Mouse (Mus musculus) MEL (cell line): ENCODE measurements around the gene Zfp385b. TPM values are rescaled to one million over a fixed set of nuclear protein-coding genes. Genes with fewer than 3 reads are reported as not detected.

Source experiments
- DNase-seq: peaks from one replicate; pipeline ENCODE4 v3.0.0; 2011; ENCODE audit warnings: low read depth, low spot score
- H3K27ac ChIP-seq: 2 replicates; pipeline ENCODE4 v1.5.1; 2012; ENCODE audit warnings: low read depth, mild to moderate bottlenecking, control low read depth, low read length, moderate library complexity; ENCODE audit not compliant: control insufficient read depth
- H3K27me3 ChIP-seq, 2 experiments: fragments of 150-350 bp in 1 of 2; sonication (generic) in 1 of 2; 2 replicates each; pipeline ENCODE4 v1.6.1; 2012; ENCODE audit warnings: low read length in 2 of 2, mild to moderate bottlenecking in 2 of 2, improper control_type of control experiment in 1 of 2, moderate library complexity in 1 of 2; ENCODE audit not compliant: insufficient read depth in 2 of 2, control insufficient read depth in 1 of 2
- H3K36me3 ChIP-seq, 2 experiments: 2 replicates each; pipeline ENCODE4 v1.6.1; 2012 to 2014; ENCODE audit warnings: low read length in 2 of 2, improper control_type of control experiment in 1 of 2, inconsistent platforms in 1 of 2, mild to moderate bottlenecking in 1 of 2; ENCODE audit not compliant: insufficient read depth in 2 of 2, control insufficient read depth in 1 of 2
- H3K4me1 ChIP-seq, 2 experiments: fragments of 150-350 bp in 1 of 2; sonication (generic) in 1 of 2; 2 replicates each; pipeline ENCODE4 v1.6.1; 2012; ENCODE audit warnings: low read length in 2 of 2, improper control_type of control experiment in 1 of 2, mild to moderate bottlenecking in 1 of 2; ENCODE audit not compliant: insufficient read depth in 2 of 2, control insufficient read depth in 1 of 2
- H3K4me3 ChIP-seq, 2 experiments: fragments of 150-350 bp in 1 of 2; sonication (generic) in 1 of 2; 2 replicates each; pipeline ENCODE4 v1.5.1; 2012; ENCODE audit warnings: low read depth in 2 of 2, low read length in 2 of 2, mild to moderate bottlenecking in 2 of 2, moderate library complexity in 2 of 2, control low read depth in 1 of 2, improper control_type of control experiment in 1 of 2; ENCODE audit not compliant: control insufficient read depth in 1 of 2, insufficient read depth in 1 of 2
- H3K79me2 ChIP-seq: 2 replicates; pipeline ENCODE4 v1.6.1; 2012; ENCODE audit warnings: mild to moderate bottlenecking, low read length, moderate library complexity; ENCODE audit not compliant: control insufficient read depth, poor library complexity, insufficient read depth
- H3K9ac ChIP-seq: 2 replicates; pipeline ENCODE4 v1.6.1; 2012; ENCODE audit warnings: low read depth, mild to moderate bottlenecking, control low read depth, low read length, moderate library complexity; ENCODE audit not compliant: control insufficient read depth, poor library complexity, severe bottlenecking
- H3K9me3 ChIP-seq: fragments of 150-350 bp; sonication (generic); replicated peaks from 2 replicates; pipeline ENCODE4 v1.6.1; 2012; ENCODE audit warnings: mild to moderate bottlenecking, low read length, improper control_type of control experiment, moderate library complexity; ENCODE audit not compliant: insufficient read depth
- CHD1 ChIP-seq: IDR thresholded peaks from 2 replicates; pipeline ENCODE4 v1.6.1; 2012; ENCODE audit warnings: low read depth, mild to moderate bottlenecking, inconsistent platforms, low read length, improper control_type of control experiment
- CHD2 ChIP-seq: IDR thresholded peaks from 2 replicates; pipeline ENCODE4 v1.6.1; 2011; ENCODE audit warnings: low read length, improper control_type of control experiment
- CTCF ChIP-seq, 3 experiments: IDR thresholded peaks in 2 of 3; conservative IDR thresholded peaks in 1 of 3; 2 replicates each; pipeline ENCODE4 v1.5.1; 2011 to 2012; ENCODE audit warnings: low read length in 3 of 3, low read depth in 2 of 3, mild to moderate bottlenecking in 2 of 3, improper control_type of control experiment in 1 of 3, inconsistent platforms in 1 of 3, mixed read lengths in 1 of 3, moderate library complexity in 1 of 3; ENCODE audit not compliant: control insufficient read depth in 1 of 3, insufficient read depth in 1 of 3, poor library complexity in 1 of 3, severe bottlenecking in 1 of 3
- EP300 ChIP-seq, 2 experiments: IDR thresholded peaks; 2 replicates each; pipeline ENCODE4 v1.6.1; 2011; ENCODE audit warnings: improper control_type of control experiment in 2 of 2, low read length in 2 of 2, low read depth in 1 of 2, mild to moderate bottlenecking in 1 of 2
- ETS1 ChIP-seq: IDR thresholded peaks from 2 replicates; pipeline ENCODE4 v1.6.1; 2012; ENCODE audit warnings: low read depth, mild to moderate bottlenecking, inconsistent platforms, low read length, improper control_type of control experiment, moderate library complexity
- GATA1 ChIP-seq: IDR thresholded peaks from 2 replicates; pipeline ENCODE4 v1.6.1; 2011; ENCODE audit warnings: low read depth, low read length, improper control_type of control experiment
- HCFC1 ChIP-seq: IDR thresholded peaks from 2 replicates; pipeline ENCODE4 v1.6.1; 2012; ENCODE audit warnings: low read depth, mild to moderate bottlenecking, inconsistent platforms, low read length, improper control_type of control experiment, moderate library complexity
- JUND ChIP-seq: IDR thresholded peaks from 2 replicates; pipeline ENCODE4 v1.6.1; 2011; ENCODE audit warnings: low read depth, mild to moderate bottlenecking, improper control_type of control experiment, low read length
- KAT2A ChIP-seq: conservative IDR thresholded peaks from 2 replicates; pipeline ENCODE4 v1.6.1; 2012; ENCODE audit warnings: low read depth, low read length, improper control_type of control experiment, inconsistent platforms
- MAFK ChIP-seq: IDR thresholded peaks from 2 replicates; pipeline ENCODE4 v1.6.1; 2011; ENCODE audit warnings: low read depth, mild to moderate bottlenecking, low read length, improper control_type of control experiment, borderline replicate concordance
- MAX ChIP-seq: IDR thresholded peaks from 2 replicates; pipeline ENCODE4 v1.6.1; 2011; ENCODE audit warnings: low read length, improper control_type of control experiment
- MAZ ChIP-seq: IDR thresholded peaks from 2 replicates; pipeline ENCODE4 v1.6.1; 2012; ENCODE audit warnings: low read depth, mild to moderate bottlenecking, inconsistent platforms, low read length, improper control_type of control experiment
- MEF2A ChIP-seq: IDR thresholded peaks from 2 replicates; pipeline ENCODE4 v1.6.1; 2014; ENCODE audit warnings: low read depth, mild to moderate bottlenecking, inconsistent platforms, low read length, improper control_type of control experiment; ENCODE audit not compliant: poor library complexity, insufficient replicate concordance, severe bottlenecking; ENCODE audit errors: extremely low read depth
- MXI1 ChIP-seq: IDR thresholded peaks from 2 replicates; pipeline ENCODE4 v1.6.1; 2011; ENCODE audit warnings: mild to moderate bottlenecking, low read depth, low read length, improper control_type of control experiment
- MYB ChIP-seq: IDR thresholded peaks from 2 replicates; pipeline ENCODE4 v1.6.1; 2011; ENCODE audit warnings: mild to moderate bottlenecking, low read depth, low read length, improper control_type of control experiment
- NELFE ChIP-seq: IDR thresholded peaks from 2 replicates; pipeline ENCODE4 v1.6.1; 2011; ENCODE audit warnings: low read depth, low read length, improper control_type of control experiment
- POLR2A ChIP-seq, 2 experiments: IDR thresholded peaks; 2 replicates each; pipeline ENCODE4 v1.6.1; 2011 to 2012; ENCODE audit warnings: low read length in 2 of 2, mild to moderate bottlenecking in 2 of 2, control low read depth in 1 of 2, improper control_type of control experiment in 1 of 2, low read depth in 1 of 2, moderate library complexity in 1 of 2; ENCODE audit not compliant: control insufficient read depth in 1 of 2, insufficient read depth in 1 of 2, poor library complexity in 1 of 2
- POLR2AphosphoS2 ChIP-seq: IDR thresholded peaks from 2 replicates; pipeline ENCODE4 v1.6.1; 2011; ENCODE audit warnings: low read length, improper control_type of control experiment
- POLR2AphosphoS5 ChIP-seq: IDR thresholded peaks from 2 replicates; pipeline ENCODE4 v1.6.1; 2012; ENCODE audit warnings: low read depth, borderline replicate concordance, mild to moderate bottlenecking, inconsistent platforms, low read length, moderate library complexity, mixed read lengths
- SIN3A ChIP-seq: IDR thresholded peaks from 2 replicates; pipeline ENCODE4 v1.6.1; 2012; ENCODE audit warnings: low read length, improper control_type of control experiment, inconsistent platforms
- SMC3 ChIP-seq: IDR thresholded peaks from 2 replicates; pipeline ENCODE4 v1.6.1; 2011; ENCODE audit warnings: low read depth, low read length, improper control_type of control experiment
- TBP ChIP-seq: IDR thresholded peaks from 2 replicates; pipeline ENCODE4 v1.8.0; 2011; ENCODE audit warnings: low read depth, low read length, improper control_type of control experiment
- TCF12 ChIP-seq: IDR thresholded peaks from 2 replicates; pipeline ENCODE4 v1.6.1; 2014; ENCODE audit warnings: low read depth, mild to moderate bottlenecking, inconsistent platforms, low read length, improper control_type of control experiment, moderate library complexity
- UBTF ChIP-seq: IDR thresholded peaks from 2 replicates; pipeline ENCODE4 v1.6.1; 2012; ENCODE audit warnings: low read depth, mild to moderate bottlenecking, inconsistent platforms, low read length, improper control_type of control experiment, moderate library complexity, borderline replicate concordance; ENCODE audit not compliant: insufficient read depth
- USF2 ChIP-seq, 2 experiments: IDR thresholded peaks; 2 replicates each; pipeline ENCODE4 v1.6.1; 2011 to 2012; ENCODE audit warnings: improper control_type of control experiment in 2 of 2, low read length in 2 of 2, borderline replicate concordance in 1 of 2, inconsistent platforms in 1 of 2, low read depth in 1 of 2, mild to moderate bottlenecking in 1 of 2; ENCODE audit not compliant: insufficient read depth in 1 of 2
- ZC3H11A ChIP-seq: IDR thresholded peaks from 2 replicates; pipeline ENCODE4 v1.6.1; 2012; ENCODE audit warnings: low read depth, mild to moderate bottlenecking, inconsistent platforms, low read length, improper control_type of control experiment
- ZKSCAN1 ChIP-seq: IDR thresholded peaks from 2 replicates; pipeline ENCODE4 v1.6.1; 2012; ENCODE audit warnings: low read depth, mild to moderate bottlenecking, inconsistent platforms, low read length, improper control_type of control experiment, moderate library complexity
- polyA plus RNA-seq, 2 experiments: library from polyadenylated mRNA; stranded (reverse) in 1 of 2; unstranded in 1 of 2; fragments of >175 nt in 1 of 2; fragments of >200 nt in 1 of 2; gene quantifications; 2 replicates each; pipeline versions ENCODE4 v1.2.1 to v1.2.4; 2012; ENCODE audit warnings: low replicate concordance in 2 of 2, low read depth in 1 of 2; ENCODE audit not compliant: insufficient read length in 2 of 2, insufficient read depth in 1 of 2, missing spikeins in 1 of 2
- total RNA-seq: library from RNA; depleted of rRNA; stranded (reverse); fragments of 300-350 nt; gene quantifications from 2 replicates; pipeline ENCODE4 v1.2.3, GENCODE M21; 2012

The Zfp385b gene
- total and polyA plus RNA-seq, 3 experiments: not detected

GRCm38 (mm10) chr2:77802291-77802690 is 17.1 kb downstream of the Zfp385b start:
- TF ChIP-seq UBTF (no peak), CHD2 (no peak), TCF12 (no peak), MXI1 (no peak), MAX (no peak), CHD1 (no peak), ETS1 (no peak), POLR2AphosphoS5 (no peak), EP300 (IDR thresholded peaks at IDR 0.05; ENCODE audit: low read depth in 1 of 2, low read length in 2 of 2) (no peak), TBP (no peak), USF2 (IDR thresholded peaks at IDR 0.05; ENCODE audit: borderline replicate concordance in 1 of 2, insufficient read depth in 1 of 2, low read depth in 1 of 2, low read length in 2 of 2) (no peak), MYB (no peak), SMC3 (no peak), ZKSCAN1 (no peak), CTCF (IDR thresholded peaks at IDR 0.05 in 2 of 3, conservative IDR thresholded peaks at IDR 0.05 in 1 of 3; ENCODE audit: control insufficient read depth in 1 of 3, insufficient read depth in 1 of 3, low read depth in 2 of 3, low read length in 3 of 3, poor library complexity in 1 of 3, severe bottlenecking in 1 of 3) (no peak), SIN3A (no peak), MEF2A (no peak)
- Histone ChIP-seq H3K79me2 (no peaks in the 10 kb centered on the region), H3K36me3 (no peaks in the 10 kb centered on the region), H3K4me1 (no peaks in the 10 kb centered on the region), H3K27ac (no peak overlapping the region), H3K9ac (no peak overlapping the region), H3K9me3 (no peaks in the 10 kb centered on the region), H3K4me3 (no peak overlapping the region), H3K27me3 (no peaks in the 10 kb centered on the region)
- DNase-seq: no peak

DNA sequence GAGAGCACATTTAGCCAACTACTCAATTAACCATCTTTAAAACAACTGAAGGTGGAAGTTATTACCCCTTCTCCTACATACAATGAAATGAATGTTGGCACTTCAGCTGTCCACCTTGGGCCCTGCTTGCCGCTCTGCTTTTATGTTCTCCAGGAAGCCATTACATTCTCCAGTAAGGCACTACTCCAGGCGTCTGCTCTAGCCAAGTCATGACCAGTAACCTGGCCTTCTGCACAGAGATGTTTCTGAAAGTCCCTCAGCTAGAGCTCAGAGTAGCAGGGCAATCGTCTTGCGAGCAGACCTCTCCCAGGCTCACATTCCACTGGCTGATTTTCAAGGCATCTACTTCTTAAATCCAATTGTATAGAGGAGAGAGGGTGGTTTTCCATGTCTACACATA is 18.0 kb downstream of the Zfp385b start:
- Histone ChIP-seq H3K4me1 (no peaks in the 10 kb centered on the region), H3K36me3 (no peaks in the 10 kb centered on the region), H3K79me2 (no peaks in the 10 kb centered on the region), H3K27ac (no peak overlapping the region), H3K4me3 (no peak overlapping the region), H3K27me3 (no peaks in the 10 kb centered on the region), H3K9me3 (no peaks in the 10 kb centered on the region), H3K9ac (no peak overlapping the region)
- TF ChIP-seq POLR2AphosphoS2 (no peak), KAT2A (no peak), TCF12 (no peak), GATA1 (no peak), EP300 (IDR thresholded peaks at IDR 0.05; ENCODE audit: low read depth in 1 of 2, low read length in 2 of 2) (no peak), UBTF (no peak), MAFK (no peak), ETS1 (no peak), ZC3H11A (no peak), JUND (no peak), MAZ (no peak), CHD1 (no peak), NELFE (no peak), TBP (no peak), POLR2A (IDR thresholded peaks at IDR 0.05; ENCODE audit: control insufficient read depth in 1 of 2, insufficient read depth in 1 of 2, low read depth in 1 of 2, low read length in 2 of 2, poor library complexity in 1 of 2) (no peak), HCFC1 (no peak)
- DNase-seq: no peak
